Mouse (Mus musculus): ENCODE results near the gene Rab37. TPM values are rescaled to one million over a fixed set of nuclear protein-coding genes. Genes with fewer than 3 reads are reported as not detected.

Rab37 gene
- polyA plus RNA-seq, 1 experiment from 2014 or later = 0.93 TPM

DNA sequence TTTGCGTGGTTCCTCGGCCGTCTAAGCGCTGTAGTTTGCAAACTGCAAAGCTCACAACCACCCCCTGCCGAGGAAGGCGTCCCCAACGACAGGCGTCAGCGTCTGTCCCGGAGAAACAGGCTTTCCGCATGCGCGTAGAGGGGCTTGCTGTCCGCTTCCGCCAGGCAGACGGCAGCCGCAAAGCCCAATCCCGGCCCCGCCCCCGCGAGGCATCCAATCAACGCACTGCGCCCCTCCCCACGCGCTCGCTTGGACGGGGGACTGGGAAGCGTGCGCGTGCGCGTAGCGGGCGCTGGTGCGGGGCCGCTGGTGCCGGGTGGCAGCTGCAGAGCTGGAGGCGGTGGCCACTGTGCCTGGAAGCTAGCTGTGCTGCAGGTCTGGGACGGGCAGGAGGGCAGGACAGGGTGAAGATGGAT is 96.0 kb downstream of the Rab37 start, which contains the start of gene Tmem104:
Gene Tmem104, plus strand, starts transcription at position 264 of the 416 bp plus-strand sequence.
- Histone ChIP-seq H3K36me3 (peaks cover 9% of the 10 kb centered on the region), H3K9ac (replicated peaks) (peak within 1 kb of the TSS; percentile 78), H3K4me1 (peaks cover 26% of the 10 kb centered on the region), H3K9me3 (replicated peaks) (no peaks in the 10 kb centered on the region), H3K27ac (replicated peaks) (peak within 1 kb of the TSS; percentile 83), H3K4me3 (replicated peaks) (peak within 1 kb of the TSS; percentile 71), H3K4me2 (peak within 1 kb of the TSS; percentile 92), H3K27me3 (replicated peaks) (no peaks in the 10 kb centered on the region)
- peak; percentile 93 for ATAC-seq (ENCODE audit: low FRiP score)
- under 1% methylated on average over 39 of the region's 39 CpGs for WGBS

DNA sequence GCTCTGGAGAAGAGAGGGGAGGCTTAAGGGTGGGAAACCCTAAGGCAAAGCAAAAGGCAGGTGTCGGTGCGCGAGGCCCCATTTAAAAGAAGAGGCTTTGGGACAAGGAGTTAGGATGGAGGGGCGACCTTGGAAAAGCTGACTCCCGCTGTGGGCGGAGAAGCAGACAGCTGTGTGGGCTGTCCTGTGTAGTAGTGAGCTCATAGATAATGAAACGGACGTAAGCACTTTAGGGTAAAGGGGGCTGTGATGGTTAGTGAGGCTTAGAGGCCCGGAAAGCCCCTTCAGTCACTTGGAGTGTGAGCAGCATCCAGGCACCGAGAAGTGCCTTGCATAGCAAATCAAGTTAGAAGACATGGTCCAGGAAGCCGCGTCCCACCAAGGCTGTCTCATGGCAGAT is 96.5 kb downstream of the Rab37 start, which contains the start of gene Nat9:
Gene Nat9, minus strand, starts transcription at position 167 of the 400 bp plus-strand sequence.
- Histone ChIP-seq H3K4me3 (replicated peaks) (peak within 1 kb of the TSS; percentile 71), H3K36me3 (peaks cover 9% of the 10 kb centered on the region), H3K27ac (replicated peaks) (peak within 1 kb of the TSS; percentile 83), H3K27me3 (replicated peaks) (no peaks in the 10 kb centered on the region), H3K9me3 (replicated peaks) (no peaks in the 10 kb centered on the region), H3K4me2 (peak within 1 kb of the TSS; percentile 92), H3K9ac (replicated peaks) (peak within 1 kb of the TSS; percentile 78), H3K4me1 (peaks cover 27% of the 10 kb centered on the region)
- 6% methylated on average over 12 of the region's 12 CpGs for WGBS
- peak; percentile 40 for ATAC-seq (ENCODE audit: low FRiP score)

DNA sequence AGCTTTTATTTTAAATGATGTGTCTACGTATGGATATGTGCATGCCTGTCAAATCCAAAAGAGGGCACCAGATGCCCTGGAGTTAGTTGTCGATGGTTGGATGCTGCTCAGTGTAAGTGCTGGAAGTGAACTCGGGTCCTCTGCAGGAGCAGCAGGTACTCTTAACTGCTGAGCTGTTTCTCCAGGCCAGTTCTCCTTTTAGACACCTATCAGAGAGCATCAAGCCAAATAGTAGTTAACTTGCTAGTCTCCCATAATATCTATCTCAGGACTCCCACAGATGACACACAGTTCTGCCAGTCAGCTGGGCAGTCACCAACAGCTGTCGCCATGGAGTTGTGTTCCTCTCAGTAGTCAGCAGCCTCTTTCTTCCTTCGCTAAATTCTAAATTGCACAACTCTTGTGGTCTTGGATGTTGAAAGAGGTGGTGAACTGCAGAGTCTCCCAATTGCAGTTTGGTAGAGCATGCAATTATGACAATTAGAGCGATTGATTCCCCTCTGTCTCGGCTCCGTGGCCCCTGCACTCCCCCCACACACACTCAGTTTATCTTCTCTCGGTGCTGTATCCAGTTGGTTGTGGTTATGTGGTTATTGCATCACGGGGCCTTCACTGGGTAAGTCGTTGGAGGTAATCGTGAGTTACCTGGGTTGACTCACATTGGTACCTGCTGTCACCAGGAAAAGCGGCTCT is 97.5 kb downstream of the Rab37 start:
- Histone ChIP-seq H3K4me1 (peaks cover 27% of the 10 kb centered on the region), H3K4me2 (peak overlapping the region; percentile 92), H3K9me3 (replicated peaks) (no peaks in the 10 kb centered on the region), H3K27me3 (replicated peaks) (no peaks in the 10 kb centered on the region), H3K36me3 (peaks cover 9% of the 10 kb centered on the region), H3K27ac (replicated peaks) (no peak overlapping the region), H3K9ac (replicated peaks) (no peak overlapping the region), H3K4me3 (replicated peaks) (no peak overlapping the region)
- WGBS = 90% methylated on average over 13 of the region's 13 CpGs
- ATAC-seq (ENCODE audit: low FRiP score) = no peak

DNA sequence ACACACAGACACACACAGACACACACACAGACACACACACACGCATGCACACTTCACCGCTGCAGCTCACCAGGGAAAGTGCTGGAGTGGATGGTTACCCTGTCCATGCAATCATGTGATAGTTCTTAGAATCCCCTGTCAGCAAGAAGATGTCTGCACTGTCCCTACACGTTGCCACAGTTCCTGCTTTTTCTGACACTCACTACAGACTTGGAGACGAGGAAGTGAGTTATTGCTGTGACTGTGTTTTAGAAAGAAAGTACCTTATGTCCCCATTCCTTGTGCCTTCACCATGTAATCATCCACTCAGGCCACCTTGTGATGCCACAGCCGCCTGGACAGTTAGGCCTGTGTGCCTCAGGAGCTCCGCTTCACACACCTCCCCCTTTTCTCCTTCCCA is 98.1 kb downstream of the Rab37 start:
- Histone ChIP-seq H3K36me3 (peaks cover 9% of the 10 kb centered on the region), H3K27me3 (replicated peaks) (no peaks in the 10 kb centered on the region), H3K27ac (replicated peaks) (no peak overlapping the region), H3K9ac (replicated peaks) (no peak overlapping the region), H3K9me3 (replicated peaks) (no peaks in the 10 kb centered on the region), H3K4me2 (no peak overlapping the region), H3K4me1 (peaks cover 27% of the 10 kb centered on the region), H3K4me3 (replicated peaks) (no peak overlapping the region)
- WGBS = 87% methylated on average over 6 of the region's 6 CpGs
- ATAC-seq (ENCODE audit: low FRiP score) = no peak

DNA sequence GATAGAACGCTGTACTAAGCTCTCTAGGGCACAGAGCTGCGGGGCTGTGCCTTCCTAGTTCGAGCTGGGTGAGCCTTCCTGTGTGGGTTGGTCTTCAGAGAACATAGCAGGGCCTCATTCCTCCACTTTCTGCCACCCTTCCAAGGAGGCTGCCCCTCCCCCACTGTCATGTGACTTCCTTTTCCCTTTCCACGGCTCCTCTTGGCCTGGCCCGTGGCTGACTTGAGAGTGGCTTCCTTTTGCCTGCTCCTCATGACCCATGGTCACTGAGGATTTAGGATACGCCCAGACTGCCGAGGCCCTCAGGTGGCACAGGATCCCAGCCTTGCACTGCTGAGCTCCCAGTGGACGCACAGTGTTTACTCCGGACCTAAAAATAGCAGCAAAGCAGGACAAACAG is 100.9 kb downstream of the Rab37 start:
- no peak for ATAC-seq (ENCODE audit: low FRiP score)
- WGBS = 71% methylated on average over 9 of the region's 9 CpGs
- peaks cover 16% of the 10 kb centered on the region for H3K4me1 ChIP-seq

DNA sequence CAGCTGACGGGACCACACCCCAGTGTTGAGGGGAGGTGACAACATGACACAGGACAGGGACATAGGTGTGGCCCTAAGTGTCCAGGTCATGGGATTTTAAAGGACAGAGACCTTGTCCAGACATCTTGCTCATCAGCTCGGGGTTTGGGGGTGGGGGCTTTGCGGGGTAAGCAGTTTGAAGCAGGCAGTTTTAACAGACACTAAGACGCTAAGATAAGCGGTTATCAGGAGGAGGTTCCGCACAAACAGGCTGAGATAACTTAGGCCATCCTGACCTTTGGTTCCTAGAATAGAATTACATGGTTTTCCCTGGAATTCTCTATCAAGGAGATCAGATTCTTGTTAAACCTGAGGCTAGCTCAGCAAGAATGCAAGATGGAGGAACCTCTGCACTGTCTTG is 103.5 kb downstream of the Rab37 start:
- 91% methylated on average over 6 of the region's 6 CpGs for WGBS
- 0 out of 2 replicates have a peak, but pooled peaks cover 3% of the 10 kb centered on the region for H3K4me1 ChIP-seq
- no peak overlapping the region for H3K27ac ChIP-seq (replicated peaks)
- H3K4me3 ChIP-seq (replicated peaks) = no peak overlapping the region
- no peak overlapping the region for H3K9ac ChIP-seq (replicated peaks)
- H3K4me2 ChIP-seq = no peak overlapping the region
- no peaks in the 10 kb centered on the region for H3K9me3 ChIP-seq (replicated peaks)
- ATAC-seq (ENCODE audit: low FRiP score) = no peak
- peaks cover 19% of the 10 kb centered on the region for H3K36me3 ChIP-seq
- no peaks in the 10 kb centered on the region for H3K27me3 ChIP-seq (replicated peaks)

More for the DNA sequence above, 100.9 kb downstream of the Rab37 start:
- Histone ChIP-seq H3K27me3 (replicated peaks) (no peaks in the 10 kb centered on the region), H3K27ac (replicated peaks) (no peak overlapping the region), H3K9ac (replicated peaks) (no peak overlapping the region), H3K4me3 (replicated peaks) (no peak overlapping the region), H3K9me3 (replicated peaks) (no peaks in the 10 kb centered on the region), H3K36me3 (peaks cover 10% of the 10 kb centered on the region), H3K4me2 (no peak overlapping the region)

DNA sequence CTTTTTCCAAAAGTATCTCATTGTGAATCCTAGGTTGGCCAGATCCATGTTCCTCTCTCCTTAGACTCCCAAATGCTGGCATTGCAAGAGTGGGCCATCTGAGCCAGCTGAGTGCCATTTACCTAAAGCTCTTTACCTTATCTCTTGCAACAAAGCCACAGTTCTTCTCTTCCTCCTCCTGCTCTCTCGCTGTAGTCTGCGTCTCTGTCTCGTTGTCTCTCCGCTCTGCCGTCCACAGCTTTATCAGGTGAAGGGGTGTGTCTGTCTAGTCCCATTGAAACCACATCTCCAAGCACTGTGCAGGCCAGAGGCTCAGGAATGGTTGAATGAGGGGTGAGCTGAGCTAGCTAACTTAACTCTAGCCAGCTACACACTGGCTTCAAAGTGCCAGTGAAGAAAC is 104.7 kb downstream of the Rab37 start:
- Histone ChIP-seq H3K9ac (replicated peaks) (no peak overlapping the region), H3K9me3 (replicated peaks) (no peaks in the 10 kb centered on the region), H3K27ac (replicated peaks) (no peak overlapping the region), H3K4me3 (replicated peaks) (no peak overlapping the region), H3K27me3 (replicated peaks) (no peaks in the 10 kb centered on the region), H3K36me3 (peaks cover 21% of the 10 kb centered on the region), H3K4me2 (no peak overlapping the region), H3K4me1 (0 out of 2 replicates have a peak, but pooled peaks cover 3% of the 10 kb centered on the region)
- WGBS = 84% methylated on average over 5 of the region's 5 CpGs
- ATAC-seq (ENCODE audit: low FRiP score) = no peak

DNA sequence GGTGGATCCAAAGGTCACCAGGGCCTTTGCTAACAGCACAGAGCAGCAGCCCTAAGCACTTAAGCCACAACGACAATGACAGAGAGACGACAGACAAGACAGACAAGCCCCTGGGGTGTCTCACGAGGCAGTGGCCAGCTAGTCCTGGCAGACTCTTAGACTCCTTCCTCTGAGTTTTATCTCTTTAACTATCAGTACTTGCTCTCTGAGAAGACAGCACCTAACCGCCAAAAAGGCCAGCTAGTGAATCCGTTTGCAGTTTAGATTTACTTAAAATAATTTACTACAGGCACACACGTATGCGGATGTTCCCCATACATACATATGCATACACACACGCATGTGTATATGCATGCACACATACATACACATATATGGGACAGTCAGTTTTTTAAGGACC is 106.3 kb downstream of the Rab37 start:
- WGBS = 87% methylated on average over 8 of the region's 8 CpGs
- H3K27ac ChIP-seq (replicated peaks) = no peak overlapping the region
- no peaks in the 10 kb centered on the region for H3K27me3 ChIP-seq (replicated peaks)
- H3K4me2 ChIP-seq = no peak overlapping the region
- no peak overlapping the region for H3K9ac ChIP-seq (replicated peaks)
- ATAC-seq (ENCODE audit: low FRiP score) = no peak
- peaks cover 23% of the 10 kb centered on the region for H3K36me3 ChIP-seq
- 0 out of 2 replicates have a peak, but pooled peaks cover 2% of the 10 kb centered on the region for H3K4me1 ChIP-seq
- H3K9me3 ChIP-seq (replicated peaks) = no peaks in the 10 kb centered on the region
- no peak overlapping the region for H3K4me3 ChIP-seq (replicated peaks)

DNA sequence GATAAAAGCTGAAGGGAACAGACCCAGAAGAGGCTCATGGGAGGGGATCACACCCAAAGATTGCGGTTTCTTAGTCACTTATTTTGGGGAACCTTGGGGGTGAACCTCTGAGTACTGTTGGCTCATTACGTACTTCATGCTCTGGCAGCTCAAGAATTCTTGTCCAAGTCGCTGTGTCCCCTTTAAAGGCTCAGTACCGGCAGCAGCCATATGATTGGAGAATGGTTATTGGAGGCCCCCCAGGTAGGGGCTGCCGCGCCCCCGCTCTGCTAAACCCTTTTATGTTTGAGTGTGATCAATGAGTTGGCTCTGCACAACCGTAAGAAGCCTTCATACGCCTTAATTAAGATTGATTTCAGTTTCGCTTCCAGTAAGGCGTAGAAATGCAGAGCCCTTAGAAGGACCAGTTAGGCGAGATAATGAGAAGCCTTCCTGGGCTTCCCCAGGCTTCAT is 107.7 kb downstream of the Rab37 start:
- Histone ChIP-seq H3K4me3 (replicated peaks) (no peak overlapping the region), H3K27ac (replicated peaks) (no peak overlapping the region), H3K4me1 (0 out of 2 replicates have a peak, but pooled peaks cover 3% of the 10 kb centered on the region), H3K4me2 (no peak overlapping the region), H3K9ac (replicated peaks) (no peak overlapping the region), H3K27me3 (replicated peaks) (0 out of 2 replicates have a peak, but pooled peaks cover 5% of the 10 kb centered on the region), H3K36me3 (peaks cover 31% of the 10 kb centered on the region), H3K9me3 (replicated peaks) (no peaks in the 10 kb centered on the region)
- no peak for ATAC-seq (ENCODE audit: low FRiP score)
- WGBS = 34% methylated on average over 12 of the region's 12 CpGs

DNA sequence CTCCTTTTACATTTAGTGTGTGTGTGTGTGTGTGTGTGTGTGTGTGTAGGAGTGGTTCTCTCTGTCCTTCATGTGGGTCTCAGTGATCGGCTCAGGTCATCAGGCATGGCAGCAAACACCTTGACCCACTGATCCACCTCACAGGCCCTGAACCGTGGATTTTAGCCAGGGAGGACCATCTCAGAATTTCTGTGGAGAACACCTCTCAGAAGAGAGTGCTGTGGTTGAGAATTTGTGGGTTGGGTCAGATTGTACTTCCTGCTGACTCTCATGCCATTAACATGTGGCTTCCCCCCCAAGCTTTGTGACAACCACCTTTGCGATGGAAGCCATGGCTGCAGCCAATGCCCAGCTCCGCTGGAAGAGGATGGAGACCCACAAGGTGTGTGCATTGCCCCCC is 109.3 kb downstream of the Rab37 start:
- H3K4me1 ChIP-seq = 0 out of 2 replicates have a peak, but pooled peaks cover 3% of the 10 kb centered on the region
- no peak overlapping the region for H3K4me3 ChIP-seq (replicated peaks)
- 92% methylated on average over 4 of the region's 4 CpGs for WGBS
- no peak overlapping the region for H3K27ac ChIP-seq (replicated peaks)
- no peaks in the 10 kb centered on the region for H3K9me3 ChIP-seq (replicated peaks)
- H3K27me3 ChIP-seq (replicated peaks) = 0 out of 2 replicates have a peak, but pooled peaks cover 10% of the 10 kb centered on the region
- no peak for ATAC-seq (ENCODE audit: low FRiP score)
- H3K36me3 ChIP-seq = peaks cover 39% of the 10 kb centered on the region
- H3K9ac ChIP-seq (replicated peaks) = no peak overlapping the region
- no peak overlapping the region for H3K4me2 ChIP-seq

DNA sequence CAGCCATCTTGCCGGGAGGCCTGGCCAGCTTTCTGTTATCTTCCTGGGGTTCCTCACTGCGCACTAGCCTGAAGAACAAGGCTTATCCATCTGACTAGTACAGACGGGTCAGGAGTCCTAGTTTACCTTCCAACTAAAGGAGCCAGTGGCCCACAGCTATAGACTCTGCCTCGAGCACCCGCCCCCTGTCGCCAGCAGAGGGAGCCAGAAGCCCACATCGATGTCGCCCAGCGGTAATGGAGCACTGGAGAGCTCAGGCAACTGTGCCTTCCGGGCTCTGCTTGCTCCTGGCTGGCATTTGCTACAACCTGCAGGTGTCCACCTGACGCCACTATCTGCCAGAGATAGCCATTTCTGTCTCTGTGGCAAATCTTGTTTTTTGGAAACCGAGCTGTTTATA is 111.1 kb downstream of the Rab37 start:
- Histone ChIP-seq H3K4me3 (replicated peaks) (no peak overlapping the region), H3K4me2 (no peak overlapping the region), H3K27ac (replicated peaks) (no peak overlapping the region), H3K9ac (replicated peaks) (no peak overlapping the region), H3K27me3 (replicated peaks) (0 out of 2 replicates have a peak, but pooled peaks cover 10% of the 10 kb centered on the region), H3K9me3 (replicated peaks) (no peaks in the 10 kb centered on the region), H3K36me3 (peaks cover 48% of the 10 kb centered on the region), H3K4me1 (peaks cover 11% of the 10 kb centered on the region)
- WGBS = 13% methylated on average over 12 of the region's 12 CpGs
- peak; percentile 75 for ATAC-seq (ENCODE audit: low FRiP score)

DNA sequence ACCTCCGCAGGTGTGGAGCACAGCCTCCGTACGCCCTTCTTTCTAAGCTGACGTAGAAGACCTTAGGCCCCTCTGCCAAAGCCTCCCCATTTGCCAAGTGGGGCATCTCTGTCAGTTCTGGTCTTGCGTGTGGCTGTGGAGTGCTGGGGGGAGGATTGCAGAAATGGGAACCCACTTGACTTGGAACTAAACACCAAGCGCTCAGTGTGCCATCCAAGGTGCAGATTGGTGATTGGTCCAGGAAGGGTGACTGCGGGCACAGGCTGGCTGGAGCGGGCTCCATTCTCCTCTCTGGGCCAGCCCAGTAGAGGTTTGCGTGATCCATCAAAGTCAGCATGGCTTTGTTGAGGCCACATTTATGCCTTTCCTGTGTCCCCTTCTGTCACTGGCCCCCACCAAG is 111.5 kb downstream of the Rab37 start:
- Histone ChIP-seq H3K9me3 (replicated peaks) (no peaks in the 10 kb centered on the region), H3K27me3 (replicated peaks) (0 out of 2 replicates have a peak, but pooled peaks cover 10% of the 10 kb centered on the region), H3K4me2 (no peak overlapping the region), H3K9ac (replicated peaks) (no peak overlapping the region), H3K27ac (replicated peaks) (no peak overlapping the region), H3K4me1 (peaks cover 11% of the 10 kb centered on the region), H3K36me3 (peaks cover 47% of the 10 kb centered on the region), H3K4me3 (replicated peaks) (no peak overlapping the region)
- no peak; the same call in 1 of the 2 replicates for ATAC-seq (ENCODE audit: low FRiP score)
- 95% methylated on average over 9 of the region's 9 CpGs for WGBS
